Mouse (Mus musculus) forebrain, embryonic 10.5 days (tissue): ENCODE results near the gene Smcr8. TPM values are rescaled to one million over a fixed set of nuclear protein-coding genes. Genes with fewer than 3 reads are reported as not detected.
"Not testable (repeated sequence)": the region's sequence is repeated elsewhere in the genome, so short reads cannot be mapped to it uniquely, and the experiment has no call there.

Source experiments
- DNase-seq: peaks from one replicate; pipeline ENCODE4 v3.0.0-alpha.2; 2017; ENCODE audit warnings: low spot score; ENCODE audit errors: extremely low spot score
- H3K27ac ChIP-seq: fragments of 300-500 bp; sonication (generic); 2 replicates; pipeline ENCODE4 v1.5.1; 2016; ENCODE audit warnings: mild to moderate bottlenecking
- H3K27me3 ChIP-seq: fragments of 300-500 bp; sonication (generic); 2 replicates; pipeline ENCODE4 v1.6.1; 2016; ENCODE audit warnings: mild to moderate bottlenecking; ENCODE audit not compliant: poor library complexity, severe bottlenecking
- H3K36me3 ChIP-seq: fragments of 300-500 bp; sonication (generic); replicated peaks from 2 replicates; pipeline ENCODE4 v1.6.1; 2016; ENCODE audit warnings: mild to moderate bottlenecking, moderate library complexity
- H3K4me1 ChIP-seq: fragments of 300-500 bp; sonication (generic); 2 replicates; pipeline ENCODE4 v1.6.1; 2016
- H3K4me3 ChIP-seq: fragments of 300-500 bp; sonication (generic); 2 replicates; pipeline ENCODE4 v1.5.1; 2016; ENCODE audit warnings: mild to moderate bottlenecking, moderate library complexity
- H3K9me3 ChIP-seq: fragments of 300-500 bp; sonication (generic); 2 replicates; pipeline ENCODE4 v1.6.1; 2016; ENCODE audit warnings: mild to moderate bottlenecking, moderate library complexity
- WGBS: fragments of 180-500 bp; shearing (Covaris S2); methylation state at CpG from one replicate; pipeline ENCODE4 v1.1.7; 2016; 5-methylcytosine and 5-hydroxymethylcytosine counted together
- polyA plus RNA-seq: library from polyadenylated mRNA; unstranded; fragments of >200 nt; fragmentation: Nextera tagmentation; extraction: Ambion mirVana; gene quantifications from 2 replicates; pipeline ENCODE4 v1.2.1, GENCODE M21; 2016

The Smcr8 gene
- polyA plus RNA-seq, 1 experiment from 2014 or later, result 9.2 TPM

- 91% methylated on average over 11 of the region's 11 CpGs for whole genome bisulfite sequencing
These were observed 19.0 kb downstream of the Smcr8 start for GRCm38 (mm10) chr11:60796342-60796741.

GRCm38 (mm10) chr11:60799977-60800376 is 22.7 kb downstream of the Smcr8 start:
- 86% methylated on average over 4 of the region's 4 CpGs for WGBS
- Histone ChIP-seq H3K27ac (no peak overlapping the region), H3K27me3 (no peaks in the 10 kb centered on the region), H3K4me3 (no peak overlapping the region), H3K36me3 (peaks cover 99% of the 10 kb centered on the region), H3K9me3 (no peaks in the 10 kb centered on the region), H3K4me1 (no peaks in the 10 kb centered on the region)
- no peak for DNase-seq

More at GRCm38 (mm10) chr11:60796342-60796741, 19.0 kb downstream of the Smcr8 start:
- Histone ChIP-seq H3K9me3 (no peaks in the 10 kb centered on the region), H3K27me3 (no peaks in the 10 kb centered on the region), H3K4me3 (no peak overlapping the region), H3K36me3 (peaks cover 98% of the 10 kb centered on the region), H3K4me1 (no peaks in the 10 kb centered on the region), H3K27ac (no peak overlapping the region)
- no peak for DNase-seq

- no peaks in the 10 kb centered on the region for H3K27me3 ChIP-seq
- DNase-seq, result no peak
- WGBS, result 86% methylated on average over 1 of the region's 1 CpGs
- H3K9me3 ChIP-seq, result no peaks in the 10 kb centered on the region
- no peaks in the 10 kb centered on the region for H3K4me1 ChIP-seq
- no peak overlapping the region for H3K4me3 ChIP-seq
- no peak overlapping the region for H3K27ac ChIP-seq
- peaks cover 97% of the 10 kb centered on the region for H3K36me3 ChIP-seq
These were observed 23.6 kb downstream of the Smcr8 start for GRCm38 (mm10) chr11:60800892-60801291.

GRCm38 (mm10) chr11:60808286-60809070 is 31.2 kb downstream of the Smcr8 start:
- H3K36me3 ChIP-seq, result peaks cover 32% of the 10 kb centered on the region
- H3K4me3 ChIP-seq, result peak overlapping the region; percentile 5; the same call in 1 of the 2 replicates

GRCm38 (mm10) chr11:60809546-60809945 is 32.2 kb downstream of the Smcr8 start:
- Histone ChIP-seq H3K9me3 (no peaks in the 10 kb centered on the region; the same call in 1 of the 2 replicates), H3K4me1 (peaks cover 32% of the 10 kb centered on the region), H3K27ac (peak overlapping the region; percentile 85; the same call in 1 of the 2 replicates), H3K27me3 (no peaks in the 10 kb centered on the region), H3K4me3 (peak overlapping the region; percentile 65), H3K36me3 (peaks cover 21% of the 10 kb centered on the region)
- 64% methylated on average over 1 of the region's 1 CpGs for WGBS
- DNase-seq, result no peak

More at GRCm38 (mm10) chr11:60808286-60809070, 31.2 kb downstream of the Smcr8 start:
- DNase-seq, result no peak
- Histone ChIP-seq H3K9me3 (no peaks in the 10 kb centered on the region), H3K27me3 (no peaks in the 10 kb centered on the region), H3K4me1 (peaks cover 32% of the 10 kb centered on the region), H3K27ac (no peak overlapping the region)
- 88% methylated on average over 4 of the region's 4 CpGs for WGBS

GRCm38 (mm10) chr11:60810046-60810965 is 33.0 kb downstream of the Smcr8 start:
- peak overlapping the region; percentile 85 for H3K27ac ChIP-seq
- WGBS, result 18% methylated on average over 14 of the region's 14 CpGs
- H3K27me3 ChIP-seq, result no peaks in the 10 kb centered on the region
- peak overlapping the region; percentile 65 for H3K4me3 ChIP-seq
- no peak for DNase-seq
- H3K4me1 ChIP-seq, result peaks cover 32% of the 10 kb centered on the region
- H3K36me3 ChIP-seq, result peaks cover 14% of the 10 kb centered on the region
- H3K9me3 ChIP-seq, result no peaks in the 10 kb centered on the region; the same call in 1 of the 2 replicates

- no peaks in the 10 kb centered on the region; the same call in 1 of the 2 replicates for H3K9me3 ChIP-seq
- peak overlapping the region; percentile 85 for H3K27ac ChIP-seq
- peak; percentile 96 for DNase-seq
- WGBS, result 0% methylated on average over 29 of the region's 29 CpGs
- H3K4me3 ChIP-seq, result peak overlapping the region; percentile 65
- peaks cover 32% of the 10 kb centered on the region for H3K4me1 ChIP-seq
- no peaks in the 10 kb centered on the region for H3K27me3 ChIP-seq
- H3K36me3 ChIP-seq, result peaks cover 9% of the 10 kb centered on the region
These were observed 33.7 kb downstream of the Smcr8 start for GRCm38 (mm10) chr11:60811054-60811460.

- H3K27ac ChIP-seq, result peak within 1 kb of the TSS; percentile 85
- not testable (repeated sequence) for H3K36me3 ChIP-seq, H3K9me3 ChIP-seq, H3K27me3 ChIP-seq, DNase-seq
- H3K4me3 ChIP-seq, result peak within 1 kb of the TSS; percentile 65
- peaks cover 32% of the 10 kb centered on the region for H3K4me1 ChIP-seq
- WGBS, result 27% methylated on average over 6 of the region's 6 CpGs
These were observed 34.3 kb downstream of the Smcr8 start, which contains the start of gene Shmt1 for GRCm38 (mm10) chr11:60811618-60812017. TSS of gene Shmt1 (minus strand) at chr11:60811718.

GRCm38 (mm10) chr11:60816398-60816797 is 39.1 kb downstream of the Smcr8 start:
- Histone ChIP-seq H3K36me3 (no peaks in the 10 kb centered on the region), H3K9me3 (no peaks in the 10 kb centered on the region; the same call in 1 of the 2 replicates), H3K27me3 (no peaks in the 10 kb centered on the region), H3K4me3 (no peak overlapping the region), H3K27ac (no peak overlapping the region), H3K4me1 (no peaks in the 10 kb centered on the region)
- WGBS, result 70% methylated on average over 5 of the region's 5 CpGs
- DNase-seq, result no peak

GRCm38 (mm10) chr11:60823771-60824170 is 46.4 kb downstream of the Smcr8 start:
- H3K9me3 ChIP-seq, result no peaks in the 10 kb centered on the region
- no peak for DNase-seq
- H3K27me3 ChIP-seq, result no peaks in the 10 kb centered on the region
- H3K27ac ChIP-seq, result no peak overlapping the region
- 79% methylated on average over 2 of the region's 2 CpGs for WGBS
- H3K36me3 ChIP-seq, result no peaks in the 10 kb centered on the region
- no peak overlapping the region for H3K4me3 ChIP-seq
- no peaks in the 10 kb centered on the region for H3K4me1 ChIP-seq

- 88% methylated on average over 3 of the region's 3 CpGs for WGBS
These were observed 47.9 kb downstream of the Smcr8 start for GRCm38 (mm10) chr11:60825191-60825590.

GRCm38 (mm10) chr11:60826700-60827099 is 49.4 kb downstream of the Smcr8 start:
- Histone ChIP-seq H3K36me3 (no peaks in the 10 kb centered on the region), H3K27me3 (no peaks in the 10 kb centered on the region), H3K9me3 (no peaks in the 10 kb centered on the region), H3K4me3 (no peak overlapping the region), H3K27ac (no peak overlapping the region), H3K4me1 (peaks cover 8% of the 10 kb centered on the region)
- 38% methylated on average over 1 of the region's 1 CpGs for WGBS
- DNase-seq, result no peak

More at GRCm38 (mm10) chr11:60825191-60825590, 47.9 kb downstream of the Smcr8 start:
- no peak overlapping the region for H3K4me3 ChIP-seq
- no peaks in the 10 kb centered on the region for H3K4me1 ChIP-seq
- H3K27me3 ChIP-seq, result no peaks in the 10 kb centered on the region
- DNase-seq, result no peak
- no peaks in the 10 kb centered on the region for H3K36me3 ChIP-seq
- H3K9me3 ChIP-seq, result no peaks in the 10 kb centered on the region
- H3K27ac ChIP-seq, result no peak overlapping the region
